Mouse (Mus musculus): ENCODE measurements at regions not wholly inside any gene's neighbourhood (a gene's known extent, or its start where the extent isn't known, plus 50 kb on each side); places are given as distances from the start of the nearest gene placed in this dataset.

DNA sequence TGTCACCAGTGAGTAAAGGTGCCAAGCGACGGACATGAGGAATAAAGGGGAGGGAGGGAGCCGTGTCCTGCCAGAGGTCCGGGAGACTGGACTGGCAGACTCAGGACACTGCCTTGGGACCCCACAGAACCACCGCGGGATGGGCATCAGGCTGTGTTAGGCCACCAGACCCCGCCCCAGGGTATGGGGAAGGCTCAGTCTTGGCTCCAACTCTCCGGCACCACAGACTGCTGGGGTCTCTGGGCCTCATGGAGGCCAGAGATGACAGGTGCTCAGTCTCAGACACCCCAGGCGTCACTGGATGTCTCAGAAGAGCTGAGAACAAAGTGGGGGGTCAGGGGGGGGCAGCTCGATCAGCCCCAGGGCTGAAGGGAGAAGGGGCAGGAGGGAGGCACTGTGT, 604.1 kb upstream of the Jmjd1c start:
- TF ChIP-seq CTCF (conservative IDR thresholded peaks at IDR 0.05; ENCODE audit: low read length) (no peak), POU5F1 (IDR thresholded peaks at IDR 0.05; ENCODE audit: borderline replicate concordance, low read length) (no peak)
